Mouse (Mus musculus): Measurements from ENCODE around the gene Tsnax.

The Tsnax gene

DNA sequence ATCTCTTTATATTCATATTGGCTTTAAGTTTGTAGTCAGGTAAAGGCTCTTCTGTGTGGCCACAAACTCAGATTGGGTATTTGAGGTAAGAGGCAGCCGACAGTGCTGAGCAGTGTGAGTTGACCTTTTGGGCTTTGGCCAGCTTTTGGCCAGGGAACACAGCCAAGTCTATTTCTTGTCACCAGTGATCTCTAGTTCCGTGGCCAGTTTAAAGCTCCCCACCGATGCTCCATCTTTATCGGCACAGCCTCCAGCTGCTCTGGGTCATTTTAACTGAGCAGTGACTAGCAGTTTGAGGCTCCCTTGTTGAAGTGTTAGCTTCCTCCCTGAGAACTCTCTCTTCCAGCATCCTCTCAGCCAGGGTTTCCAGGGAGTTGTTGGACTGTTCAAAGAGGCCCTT, 70.9 kb downstream of the Tsnax start:
- no peak for DNase-seq (ENCODE audit: low spot score)

All from ovary, adult 18-20 months (tissue).